Mouse (Mus musculus) C2C12 (cell line): Measurements from ENCODE around the gene Fdx1l. TPM values are rescaled to one million over a fixed set of nuclear protein-coding genes. Genes with fewer than 3 reads are reported as not detected.

Source experiments
- H3K27me3 ChIP-seq: one replicate; pipeline ENCODE4 v1.6.1; 2011; ENCODE audit not compliant: control insufficient read depth, insufficient read depth, insufficient read length
- H3K36me3 ChIP-seq: one replicate; pipeline ENCODE4 v1.6.1; 2011; ENCODE audit not compliant: control insufficient read depth, insufficient read depth
- H3K4me3 ChIP-seq: one replicate; pipeline ENCODE4 v1.5.1; 2011; ENCODE audit warnings: mild to moderate bottlenecking, control low read depth; ENCODE audit not compliant: poor library complexity, insufficient read depth, severe bottlenecking
- H3K79me2 ChIP-seq: one replicate; pipeline ENCODE4 v1.6.1; 2011; ENCODE audit not compliant: control insufficient read depth, insufficient read depth
- H3K79me3 ChIP-seq: one replicate; pipeline ENCODE4 v1.6.1; 2011; ENCODE audit warnings: low read depth, control low read depth
- H3ac ChIP-seq: one replicate; pipeline ENCODE3; 2011; ENCODE audit warnings: low read depth; ENCODE audit not compliant: control insufficient read depth, insufficient read length
- CEBPB ChIP-seq: IDR thresholded peaks from one replicate; pipeline ENCODE4 v1.6.1; 2011; ENCODE audit warnings: low read depth, mild to moderate bottlenecking, control low read depth, moderate library complexity
- CTCF ChIP-seq: IDR thresholded peaks from one replicate; pipeline ENCODE4 v1.5.1; 2011; ENCODE audit not compliant: control insufficient read depth, insufficient read depth, insufficient read length
- FOSL1 ChIP-seq: IDR thresholded peaks from one replicate; pipeline ENCODE4 v1.8.0; 2011; ENCODE audit warnings: mild to moderate bottlenecking, low read length; ENCODE audit not compliant: poor library complexity, insufficient read depth, severe bottlenecking
- MAX ChIP-seq: IDR thresholded peaks from one replicate; pipeline ENCODE4 v1.6.1; 2011; ENCODE audit warnings: mild to moderate bottlenecking, control low read depth
- MYOD1 ChIP-seq: IDR thresholded peaks from one replicate; pipeline ENCODE4 v1.6.1; 2011; ENCODE audit warnings: low read depth; ENCODE audit not compliant: control insufficient read depth, insufficient read length
- MYOG ChIP-seq: IDR thresholded peaks from one replicate; pipeline ENCODE4 v1.6.1; 2011; ENCODE audit not compliant: control insufficient read depth, insufficient read length; ENCODE audit errors: extremely low read depth
- USF1 ChIP-seq: IDR thresholded peaks from one replicate; pipeline ENCODE4 v1.6.1; 2011; ENCODE audit warnings: low read depth, mild to moderate bottlenecking, control low read depth, moderate library complexity
- polyA plus RNA-seq: library from polyadenylated mRNA; unstranded; fragments of >200 nt; fragmentation: generic; extraction: Trizol; gene quantifications from one replicate; pipeline ENCODE4 v1.2.1, GENCODE M21; 2012; ENCODE audit warnings: missing spikeins

Fdx1l gene
- polyA plus RNA-seq, 1 experiment = 109 TPM

GRCm38 (mm10) chr9:21029291-21030054 is 43.9 kb downstream of the Fdx1l start, which contains the start of gene Icam4:
TSS of gene Icam4 (plus strand) at chr9:21029373.
- no peaks in the 10 kb centered on the region for H3K79me2 ChIP-seq
- H3K79me3 ChIP-seq = no peaks in the 10 kb centered on the region
- no peaks in the 10 kb centered on the region for H3K27me3 ChIP-seq
- H3K4me3 ChIP-seq = no peak within 1 kb of the TSS
- H3ac ChIP-seq = peak within 1 kb of the TSS; percentile 60
- H3K36me3 ChIP-seq = no peaks in the 10 kb centered on the region
- TF ChIP-seq MAX (no peak), CTCF (peak; percentile 92), USF1 (no peak), CEBPB (no peak), MYOG (no peak), FOSL1 (no peak)

- Histone ChIP-seq H3ac (no peak overlapping the region), H3K36me3 (no peaks in the 10 kb centered on the region), H3K79me3 (no peaks in the 10 kb centered on the region), H3K27me3 (no peaks in the 10 kb centered on the region), H3K4me3 (no peak overlapping the region), H3K79me2 (no peaks in the 10 kb centered on the region)
- TF ChIP-seq FOSL1 = no peak
- no peak for TF ChIP-seq MAX
- no peak for TF ChIP-seq USF1
- no peak for TF ChIP-seq CTCF
- TF ChIP-seq CEBPB = no peak
- no peak for TF ChIP-seq MYOG
- TF ChIP-seq MYOD1 = no peak
Measured at GRCm38 (mm10) chr9:21028560-21029110, 44.8 kb downstream of the Fdx1l start.

- Histone ChIP-seq H3K36me3 (no peaks in the 10 kb centered on the region), H3ac (no peak overlapping the region), H3K27me3 (no peaks in the 10 kb centered on the region), H3K79me3 (no peaks in the 10 kb centered on the region), H3K79me2 (no peaks in the 10 kb centered on the region), H3K4me3 (no peak overlapping the region)
- TF ChIP-seq MYOG (no peak), MYOD1 (peak; percentile 52), CEBPB (no peak), MAX (no peak), CTCF (no peak)
Measured at GRCm38 (mm10) chr9:21027774-21028290, 45.6 kb downstream of the Fdx1l start.

- no peaks in the 10 kb centered on the region for H3K36me3 ChIP-seq
- H3K79me3 ChIP-seq = no peaks in the 10 kb centered on the region
- H3K79me2 ChIP-seq = no peaks in the 10 kb centered on the region
- no peaks in the 10 kb centered on the region for H3K27me3 ChIP-seq
- no peak overlapping the region for H3ac ChIP-seq
- TF ChIP-seq CEBPB = no peak
- TF ChIP-seq MYOD1 = no peak
- no peak for TF ChIP-seq FOSL1
- TF ChIP-seq MAX = no peak
- TF ChIP-seq USF1 = no peak
- TF ChIP-seq MYOG = no peak
- TF ChIP-seq CTCF = no peak
- H3K4me3 ChIP-seq = no peak overlapping the region
Measured at GRCm38 (mm10) chr9:21026849-21027248, 46.6 kb downstream of the Fdx1l start.

- no peak overlapping the region for H3K4me3 ChIP-seq
- H3K79me3 ChIP-seq = no peaks in the 10 kb centered on the region
- no peaks in the 10 kb centered on the region for H3K27me3 ChIP-seq
Measured at GRCm38 (mm10) chr9:21025258-21025810, 48.1 kb downstream of the Fdx1l start.

More at GRCm38 (mm10) chr9:21025258-21025810, 48.1 kb downstream of the Fdx1l start:
- TF ChIP-seq CEBPB = no peak
- TF ChIP-seq USF1 = no peak
- TF ChIP-seq FOSL1 = no peak
- Histone ChIP-seq H3ac (no peak overlapping the region), H3K36me3 (no peaks in the 10 kb centered on the region), H3K79me2 (no peaks in the 10 kb centered on the region)
